Mouse (Mus musculus) heart, postnatal 0 days (tissue): ENCODE measurements at regions not wholly inside any gene's neighbourhood (a gene's known extent, or its start where the extent isn't known, plus 50 kb on each side); places are given as distances from the start of the nearest gene placed in this dataset.

Experiments used
- CTCF ChIP-seq: IDR thresholded peaks from 2 replicates; pipeline ENCODE4 v1.5.1; 2016; ENCODE audit warnings: antibody characterized with exemption, control low read depth, low read depth
- EP300 ChIP-seq: IDR thresholded peaks from 2 replicates; pipeline ENCODE4 v1.6.1; 2016; ENCODE audit warnings: antibody characterized with exemption, low read depth

- TF ChIP-seq CTCF (no peak), EP300 (no peak)
Measured at GRCm38 (mm10) chr9:98791709-98792108, 50.6 kb upstream of the Prr23a1 start.
